In genomic region chr15:98172113-98172512, GRCm38 (mm10) we compare ENCODE assay signal across 23 mouse cellular contexts. TPM values are rescaled to one million over a fixed set of nuclear protein-coding genes. Genes with fewer than 3 reads are reported as not detected.
"Had no signal": no experiment of that assay in that cellular context is flagged by ENCODE, and none has a peak within 500 bp of the region (broad histone marks: within the 10 kb centered on the region; RNA-seq: fewer than 3 reads in every experiment).

No protein-coding gene starts in this region.

- H3K4me2 ChIP-seq: kidney, embryonic 15.5 days; liver, embryonic 12.5 days; lung, embryonic 14.5 days; midbrain, embryonic 12.5 days had no signal

- H3K4me3 ChIP-seq: kidney, embryonic 15.5 days; left cerebral cortex, adult 2 months; limb, embryonic 10.5 days; liver, embryonic 12.5 days; megakaryocyte, embryonic 14.5 days; midbrain, embryonic 12.5 days had no signal

- H3K27ac ChIP-seq: kidney, embryonic 15.5 days; limb, embryonic 10.5 days; liver, embryonic 12.5 days; macrophage; midbrain, embryonic 12.5 days had no signal

- H3K36me3 ChIP-seq: kidney, embryonic 15.5 days; limb, embryonic 10.5 days; liver, embryonic 12.5 days; midbrain, embryonic 12.5 days had no signal

- DNase-seq: kidney, adult 2 months; kidney, postnatal 14 days; lung, embryonic 14.5 days; lung, postnatal 10 days; right cerebral cortex, postnatal 4 days; spleen, adult 18-20 months; thymus, postnatal 4 days had no signal

- H3K9ac ChIP-seq: kidney, embryonic 15.5 days; liver, embryonic 12.5 days; lung, embryonic 14.5 days; midbrain, embryonic 12.5 days had no signal

- H3K9me3 ChIP-seq: kidney, embryonic 15.5 days; limb, embryonic 10.5 days; liver, embryonic 12.5 days; megakaryocyte, embryonic 14.5 days; midbrain, embryonic 12.5 days had no signal

- ATAC-seq: liver, embryonic 12.5 days had no signal

RNA-seq across cellular contexts. Expression of gene Ccdc184, which starts 5.2 kb away (rescaled TPM):
- total RNA-seq: monocyte, adult 5-6 weeks; neutrophil, adult 5-6 weeks had no signal
- polyA plus RNA-seq: liver, embryonic 12.5 days; lung, embryonic 14.5 days; macrophage had no signal

RNA-seq across cellular contexts. Expression of gene Olfr288, which starts 23.2 kb away (rescaled TPM):
- total RNA-seq: layer of hippocampus, adult 8-10 months; layer of hippocampus, postnatal 14 days; left cerebral cortex, adult 2 months; left cerebral cortex, postnatal 14 days; monocyte, adult 5-6 weeks; neutrophil, adult 5-6 weeks had no signal
- polyA plus RNA-seq: kidney, adult 2 months; kidney, embryonic 15.5 days; large intestine, adult 2 months; limb, embryonic 10.5 days; limb, embryonic 14.5 days; liver, embryonic 12.5 days; liver, embryonic 16.5 days; lung, embryonic 14.5 days; macrophage; midbrain, embryonic 12.5 days; stomach, embryonic 14.5 days had no signal

RNA-seq across cellular contexts. Expression of gene Gm44579, which starts 48.7 kb away (rescaled TPM):
- total RNA-seq: left cerebral cortex, postnatal 14 days; monocyte, adult 5-6 weeks; neutrophil, adult 5-6 weeks had no signal
- polyA plus RNA-seq: kidney, adult 2 months; kidney, embryonic 15.5 days; large intestine, adult 2 months; limb, embryonic 10.5 days; limb, embryonic 14.5 days; liver, embryonic 12.5 days; liver, embryonic 16.5 days; lung, embryonic 14.5 days; macrophage; midbrain, embryonic 12.5 days; stomach, embryonic 14.5 days had no signal

RNA-seq across cellular contexts. Expression of gene Olfr287, which starts 48.7 kb away (rescaled TPM):
- total RNA-seq: monocyte, adult 5-6 weeks; neutrophil, adult 5-6 weeks had no signal
- polyA plus RNA-seq: kidney, adult 2 months; kidney, embryonic 15.5 days; limb, embryonic 10.5 days; limb, embryonic 14.5 days; liver, embryonic 12.5 days; liver, embryonic 16.5 days; lung, embryonic 14.5 days; macrophage; midbrain, embryonic 12.5 days; stomach, embryonic 14.5 days had no signal
